Mouse (Mus musculus) lung, postnatal 25 days (tissue): ENCODE results near the gene Syngr3.
"Not testable (repeated sequence)": the region's sequence is repeated elsewhere in the genome, so short reads cannot be mapped to it uniquely, and the experiment has no call there.

Experiments used
- DNase-seq: peaks from one replicate; pipeline ENCODE4 v3.0.0; 2022; ENCODE audit warnings: low spot score

Syngr3 gene

DNA sequence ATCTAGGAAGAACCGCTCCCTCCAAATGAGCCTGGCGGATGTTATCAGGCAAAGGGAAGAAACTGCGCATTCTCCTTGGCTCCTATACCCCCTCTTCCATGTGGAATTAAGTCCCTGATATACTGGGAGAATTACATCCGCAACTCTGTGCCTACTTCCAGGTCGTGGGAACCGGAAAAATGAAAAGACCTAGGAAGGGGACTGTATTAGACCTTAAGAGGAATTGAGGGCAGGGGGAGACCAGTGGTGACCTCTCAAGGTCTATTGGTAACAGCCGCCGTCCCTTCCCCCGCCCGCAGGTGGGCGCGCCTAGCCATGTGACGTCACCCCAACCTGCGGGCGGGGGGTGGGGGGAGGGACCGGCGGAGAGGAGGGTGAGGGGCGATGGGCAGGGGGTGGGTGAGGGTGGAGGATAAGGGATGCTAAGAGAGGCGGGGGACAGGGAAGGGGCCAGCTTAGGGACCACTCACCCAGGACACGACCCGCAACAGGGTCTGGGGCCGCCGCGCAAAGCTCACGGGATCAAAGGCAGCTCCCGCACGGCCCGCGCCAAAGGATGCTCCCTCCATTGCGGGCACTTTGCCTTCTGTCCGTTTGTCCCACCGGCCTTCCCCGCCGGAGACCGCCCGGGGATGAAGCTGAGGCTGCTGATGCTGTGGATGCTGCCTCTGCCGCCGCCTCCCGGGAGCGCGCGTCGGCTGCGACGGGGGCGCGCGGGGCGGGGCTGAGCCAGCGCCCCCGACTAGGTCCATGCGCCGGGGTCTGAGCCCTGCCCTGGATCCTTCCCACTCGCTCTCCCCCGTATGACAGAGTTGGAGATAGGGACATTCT lies at the start of gene Syngr3:
Syngr3 (minus strand) TSS at position 705 of the 831 bp plus-strand sequence.
- no peak for DNase-seq

DNA sequence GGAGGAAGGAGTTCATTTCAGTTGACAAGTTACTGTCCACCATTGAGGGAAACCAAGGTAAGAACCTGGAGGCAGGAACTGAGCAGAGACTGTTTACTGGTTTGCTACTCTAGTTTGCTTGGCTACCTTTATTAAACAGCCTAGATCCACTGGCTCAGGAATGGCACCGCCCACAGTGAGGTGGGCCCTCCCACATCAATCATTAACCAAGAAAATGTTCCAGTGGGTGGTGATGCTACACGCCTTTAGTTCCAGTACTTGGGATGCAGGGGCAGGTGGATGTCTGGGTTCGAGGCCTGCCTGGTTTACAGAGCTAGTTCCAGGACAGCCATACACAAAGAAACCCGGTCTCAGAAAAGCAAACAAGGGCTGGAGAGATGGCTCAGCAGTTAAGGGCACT lies 48.5 kb upstream of the Syngr3 start:
- DNase-seq = no peak

DNA sequence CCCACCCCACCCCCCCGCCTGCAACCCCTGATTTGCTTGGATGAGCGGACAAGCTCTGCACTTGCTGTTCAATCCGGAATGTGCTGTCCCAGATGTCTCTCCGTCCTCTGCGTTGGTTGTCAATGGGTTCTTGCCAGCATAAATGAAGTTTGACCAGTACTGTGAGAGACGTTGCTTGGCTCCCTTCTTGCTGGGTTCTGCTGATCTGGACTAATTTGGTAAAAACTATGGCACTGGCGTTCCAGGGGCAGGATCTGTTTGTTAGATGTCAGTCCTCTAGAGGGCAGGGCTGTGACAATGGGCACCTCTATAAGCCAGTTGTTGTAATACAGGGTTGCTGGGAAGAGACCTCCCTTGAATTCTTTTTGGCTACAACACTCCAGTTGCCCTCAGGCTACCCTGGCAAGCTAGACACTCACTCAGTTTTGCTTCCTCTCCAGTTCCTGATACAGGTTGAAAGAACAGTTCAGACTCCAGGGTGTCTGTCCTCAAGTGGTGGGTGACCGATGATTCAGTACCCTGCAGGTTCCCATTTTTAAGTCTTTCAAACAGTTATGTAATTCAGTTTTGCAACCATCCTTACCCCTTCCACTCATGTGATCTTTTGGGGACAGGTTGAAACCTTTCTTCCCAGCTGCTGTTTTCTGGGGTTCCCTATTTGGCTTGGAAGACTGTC lies 47.5 kb upstream of the Syngr3 start:
- peak; percentile 53 for DNase-seq

DNA sequence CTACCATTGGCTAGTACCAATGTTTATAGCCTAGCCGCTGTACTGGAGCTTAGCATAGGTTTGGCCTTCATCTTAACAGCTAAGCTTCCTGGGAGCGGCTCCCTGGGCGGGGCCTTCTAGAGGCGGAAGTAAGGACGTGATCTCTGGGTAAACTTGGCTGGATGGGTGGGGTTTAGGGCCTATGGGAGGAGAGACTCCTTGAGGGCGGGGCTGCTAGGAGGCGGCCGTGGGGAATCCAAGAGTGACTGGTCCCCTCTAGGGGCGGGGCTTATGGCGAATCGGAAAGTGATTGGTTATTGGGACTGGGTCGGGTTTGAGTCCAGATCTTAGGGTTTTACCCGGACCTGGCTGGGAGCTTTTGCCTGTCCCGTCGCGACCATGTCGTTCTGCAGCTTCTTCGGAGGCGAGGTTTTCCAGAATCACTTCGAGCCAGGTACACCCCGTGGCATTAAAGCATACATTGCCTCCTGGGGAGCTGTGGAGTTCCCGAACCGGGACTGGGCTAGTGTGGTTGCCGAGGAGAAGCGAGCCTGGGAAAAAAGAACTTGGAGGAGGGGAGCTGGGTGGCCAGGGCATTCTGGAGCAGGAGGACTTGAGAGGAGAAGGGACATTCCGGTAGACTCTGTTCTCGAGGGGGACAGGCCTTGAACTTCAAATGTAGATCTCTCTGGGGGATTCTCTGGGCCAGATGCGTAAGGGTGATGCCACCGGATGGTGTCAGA lies 46.7 kb upstream of the Syngr3 start, which contains the start of gene Msrb1:
Msrb1 (plus strand) TSS at position 313 of the 722 bp plus-strand sequence.
- peak; percentile 99 for DNase-seq

DNA sequence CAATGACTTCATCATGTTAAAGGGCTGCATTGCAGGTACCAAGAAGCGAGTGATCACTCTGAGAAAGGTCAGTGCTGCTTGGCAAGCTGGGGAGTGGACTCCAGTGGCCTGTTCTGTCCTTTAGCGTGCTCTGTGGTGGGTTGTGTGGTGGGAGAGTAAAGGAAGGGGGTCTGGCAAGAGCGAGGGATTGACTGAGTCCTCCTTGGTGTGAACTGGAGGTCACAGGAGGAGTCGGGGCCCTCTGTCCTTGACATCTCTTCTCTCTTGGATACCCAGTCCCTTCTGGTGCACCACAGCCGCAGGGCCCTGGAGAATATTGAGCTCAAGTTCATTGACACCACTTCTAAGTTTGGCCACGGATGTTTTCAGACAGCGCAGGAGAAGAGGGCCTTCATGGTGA lies 45.7 kb upstream of the Syngr3 start:
- no peak for DNase-seq

DNA sequence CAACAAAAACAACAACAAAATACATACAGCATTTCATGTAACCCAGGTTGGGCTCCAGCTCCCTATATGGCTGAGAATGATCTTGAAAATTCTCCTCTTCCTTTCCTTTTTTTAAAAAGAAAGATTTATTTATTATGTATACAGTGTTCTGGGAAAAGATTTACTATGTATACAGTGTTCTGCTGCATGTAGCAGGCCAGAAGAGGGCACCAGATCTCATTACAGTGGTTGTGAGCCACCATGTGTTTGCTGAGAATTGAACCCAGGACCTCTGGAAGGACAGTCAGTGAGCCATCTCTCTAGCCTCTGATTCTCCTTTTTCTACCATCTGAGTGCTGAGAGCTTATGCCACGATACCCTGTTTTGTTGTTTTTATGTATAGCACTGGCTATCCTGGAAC lies 44.8 kb upstream of the Syngr3 start:
- no peak for DNase-seq

DNA sequence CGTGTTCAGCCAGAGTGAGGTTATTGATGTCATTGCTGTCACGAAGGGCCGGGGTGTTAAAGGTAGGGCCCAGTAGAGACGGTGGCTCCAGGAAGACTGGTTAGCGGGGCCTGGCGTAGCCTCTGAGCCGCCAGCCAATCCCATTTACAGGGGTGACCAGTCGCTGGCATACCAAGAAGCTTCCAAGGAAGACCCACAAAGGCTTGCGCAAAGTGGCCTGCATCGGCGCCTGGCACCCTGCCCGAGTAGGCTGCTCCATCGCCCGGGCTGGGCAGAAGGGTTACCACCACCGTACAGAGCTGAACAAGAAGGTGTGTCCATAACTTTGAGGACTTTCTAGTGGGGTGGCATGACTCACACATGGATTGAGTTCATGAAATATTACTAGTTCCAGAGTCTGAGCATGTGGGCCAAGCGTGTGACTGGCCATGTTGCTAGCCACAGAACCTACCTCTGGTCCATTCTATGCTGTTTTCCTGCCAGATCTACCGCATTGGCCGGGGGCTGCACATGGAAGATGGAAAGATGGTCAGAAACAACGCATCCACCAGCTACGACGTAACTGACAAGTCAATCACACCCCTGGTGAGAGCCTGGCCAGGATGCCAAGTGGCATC lies 43.8 kb upstream of the Syngr3 start:
- DNase-seq = no peak

DNA sequence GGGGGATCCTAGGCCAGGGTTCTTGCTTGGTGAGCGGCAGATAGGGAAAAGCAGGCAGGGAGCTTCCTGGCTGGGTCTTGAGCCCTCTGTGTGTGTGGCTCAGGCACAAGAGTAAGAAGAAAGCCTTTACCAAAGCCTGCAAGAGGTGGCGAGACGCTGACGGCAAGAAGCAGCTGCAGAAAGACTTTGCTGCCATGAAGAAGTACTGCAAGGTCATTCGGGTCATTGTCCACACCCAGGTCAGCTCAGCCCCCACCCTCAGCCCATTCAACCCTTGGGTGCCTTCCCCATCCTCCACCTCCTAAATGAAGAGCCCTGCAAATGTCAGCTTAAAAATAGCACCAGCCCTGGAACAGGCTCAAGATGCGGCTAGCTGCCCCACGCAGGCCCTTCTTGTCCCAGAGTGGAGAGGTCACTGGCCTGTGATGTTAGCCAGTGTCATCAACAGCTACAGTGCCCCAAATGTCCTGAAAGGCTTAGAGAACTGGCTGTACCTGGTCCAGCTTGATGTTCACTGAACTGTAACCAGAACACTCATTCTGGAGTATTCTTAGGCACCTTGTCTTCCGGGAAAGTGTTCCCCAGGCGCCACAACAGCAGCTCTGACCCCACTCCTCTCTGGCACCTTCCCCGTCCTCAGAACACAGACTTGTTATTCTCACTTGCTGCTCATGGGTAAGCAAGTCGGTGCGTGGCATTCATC lies 42.6 kb upstream of the Syngr3 start:
- no peak for DNase-seq

DNA sequence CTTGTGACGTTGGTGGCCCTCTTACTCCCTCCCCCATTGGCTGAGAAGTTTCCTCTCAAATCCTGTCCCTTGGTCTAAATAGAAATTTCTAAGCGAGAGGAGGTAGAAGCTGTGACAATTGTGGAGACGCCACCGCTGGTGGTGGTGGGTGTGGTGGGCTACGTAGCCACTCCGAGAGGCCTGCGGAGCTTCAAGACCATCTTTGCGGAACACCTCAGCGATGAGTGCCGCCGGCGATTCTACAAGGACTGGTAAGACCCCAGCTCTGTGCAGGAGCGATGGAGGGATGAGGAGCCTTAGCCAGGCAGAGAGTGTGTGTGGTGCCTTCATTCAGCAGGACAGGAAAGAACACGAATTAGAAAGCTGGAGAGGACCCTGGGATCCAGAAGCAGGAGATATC lies 41.0 kb upstream of the Syngr3 start:
- no peak for DNase-seq

DNA sequence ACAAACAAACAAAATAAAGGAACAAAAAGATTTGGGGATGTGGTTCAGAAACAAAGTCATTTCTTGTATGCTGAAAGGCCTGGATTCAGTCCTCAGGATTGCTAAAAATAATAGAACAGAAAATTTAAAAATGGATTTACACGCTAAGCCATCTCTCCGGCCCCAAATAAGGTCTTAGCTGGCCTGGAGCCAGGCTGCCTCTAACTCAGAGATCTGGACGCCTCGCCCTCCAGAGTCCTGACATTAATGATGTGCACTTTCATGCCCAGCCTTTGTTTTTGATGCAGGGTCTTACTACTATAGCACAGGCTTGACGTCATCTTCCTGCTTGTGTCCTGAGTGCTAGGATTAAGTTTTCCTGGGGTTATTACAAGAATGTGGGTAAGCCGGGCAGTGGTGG lies 39.3 kb upstream of the Syngr3 start:
- no peak for DNase-seq

DNA sequence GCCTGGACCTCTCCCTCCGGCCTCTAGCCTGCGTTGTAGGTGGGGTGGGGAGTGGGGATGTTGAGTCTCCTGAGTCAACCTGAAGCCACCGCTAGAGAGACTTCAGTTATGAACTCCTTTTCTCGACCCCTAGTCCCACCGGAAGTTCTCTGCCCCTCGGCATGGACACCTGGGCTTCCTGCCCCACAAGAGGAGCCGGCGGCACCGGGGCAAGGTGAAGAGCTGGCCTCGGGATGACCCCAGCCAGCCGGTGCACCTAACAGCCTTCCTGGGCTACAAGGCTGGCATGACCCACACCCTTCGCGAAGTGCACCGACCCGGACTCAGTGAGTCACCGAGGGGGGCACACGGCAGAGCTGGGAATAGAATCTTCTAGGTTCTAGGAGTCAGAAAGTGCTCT lies 38.4 kb upstream of the Syngr3 start:
- DNase-seq = no peak

DNA sequence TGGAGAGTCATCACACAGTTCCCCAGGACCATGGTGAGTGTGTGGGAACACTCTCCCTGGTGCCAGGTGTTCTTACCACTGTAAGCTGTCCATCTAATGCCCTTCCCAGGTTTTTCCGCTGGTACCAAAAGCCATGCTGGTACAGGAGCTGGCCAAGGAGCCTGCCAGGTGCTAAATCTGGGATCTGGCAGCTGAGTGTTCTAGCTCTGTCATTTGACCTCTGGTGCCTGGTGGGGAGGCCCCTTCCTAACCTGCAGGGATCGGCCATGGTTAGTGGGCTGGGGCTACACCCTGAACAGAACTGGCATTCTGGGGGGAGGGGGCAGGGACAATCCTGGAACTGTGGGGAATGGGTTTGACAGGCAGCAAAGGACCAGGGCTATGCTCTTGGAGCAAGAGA lies 37.9 kb upstream of the Syngr3 start, which contains the start of gene Rpl3l:
Rpl3l (plus strand) TSS at position 203 of the 400 bp plus-strand sequence.
- DNase-seq = no peak

DNA sequence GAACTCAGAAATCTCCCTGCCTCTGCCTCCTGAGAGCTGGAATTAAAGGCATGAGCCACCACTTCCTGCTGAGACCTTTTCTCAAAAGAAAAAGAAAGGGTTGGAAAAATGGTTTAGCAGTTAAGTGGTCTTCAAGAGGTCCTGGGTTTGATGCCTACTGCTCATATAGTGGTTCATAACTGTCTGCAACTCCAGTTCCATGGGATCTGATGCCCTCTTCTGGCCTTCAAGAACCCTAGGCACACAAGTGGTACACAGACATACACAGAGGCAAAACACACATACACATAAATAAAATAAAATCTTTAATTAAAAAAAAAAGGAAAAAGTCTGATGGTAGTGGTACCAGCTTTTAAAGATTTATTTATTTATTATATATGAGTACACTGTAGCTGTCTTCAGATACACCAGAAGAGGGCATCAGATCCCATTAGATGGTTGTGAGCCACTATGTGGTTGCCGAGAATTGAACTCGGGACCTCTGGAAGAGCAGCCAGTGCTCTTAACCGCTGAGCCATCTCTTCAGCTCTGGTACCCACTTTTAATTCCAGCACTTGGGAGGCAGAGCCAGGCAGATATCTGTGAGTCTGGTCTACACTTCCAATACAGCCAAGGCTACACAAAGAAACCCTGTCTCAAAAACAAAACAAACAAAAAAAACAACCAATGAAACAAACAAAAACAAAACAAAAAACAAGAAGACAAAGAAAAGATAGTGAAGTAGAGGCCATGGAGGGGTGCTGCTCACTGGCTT lies 36.1 kb upstream of the Syngr3 start:
- DNase-seq = no peak

DNA sequence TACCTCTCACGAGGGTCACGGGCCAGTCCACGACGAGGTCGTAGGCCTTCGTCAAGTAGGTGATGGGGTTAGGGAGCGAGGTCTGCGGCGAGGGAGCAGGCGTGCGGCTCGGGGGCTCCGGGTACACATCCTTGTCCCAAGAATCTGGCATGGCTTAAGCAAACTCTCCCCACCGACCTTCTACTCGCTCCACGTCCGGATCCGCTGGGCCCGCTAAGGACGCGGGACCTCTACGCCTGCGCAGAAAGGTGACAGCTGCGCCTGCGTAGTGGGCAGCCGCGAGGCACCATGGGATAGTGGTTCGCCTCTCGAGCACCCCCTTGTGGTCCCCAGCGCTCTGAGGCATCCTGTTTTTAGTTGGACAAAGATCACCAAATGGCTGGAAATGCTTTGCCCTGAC lies 34.4 kb upstream of the Syngr3 start, which contains the start of gene Ndufb10:
Ndufb10 (minus strand) TSS at position 295 of the 400 bp plus-strand sequence.
- peak; percentile 95 for DNase-seq

DNA sequence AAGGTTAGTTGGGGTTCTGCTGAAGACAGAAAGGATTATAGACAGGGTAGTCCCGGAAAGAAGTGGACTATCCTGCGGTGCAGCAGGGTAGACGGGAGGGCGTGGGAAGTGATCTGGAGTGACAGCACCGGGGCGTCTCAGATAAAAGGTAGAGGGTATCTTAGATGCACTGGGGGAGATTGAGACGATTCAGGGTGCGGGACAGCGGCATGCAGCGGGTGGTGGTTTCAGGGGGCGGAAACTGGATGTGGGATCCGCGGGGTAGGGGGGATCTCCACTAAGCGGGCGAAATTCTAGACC lies 34.1 kb upstream of the Syngr3 start:
- DNase-seq = no peak

DNA sequence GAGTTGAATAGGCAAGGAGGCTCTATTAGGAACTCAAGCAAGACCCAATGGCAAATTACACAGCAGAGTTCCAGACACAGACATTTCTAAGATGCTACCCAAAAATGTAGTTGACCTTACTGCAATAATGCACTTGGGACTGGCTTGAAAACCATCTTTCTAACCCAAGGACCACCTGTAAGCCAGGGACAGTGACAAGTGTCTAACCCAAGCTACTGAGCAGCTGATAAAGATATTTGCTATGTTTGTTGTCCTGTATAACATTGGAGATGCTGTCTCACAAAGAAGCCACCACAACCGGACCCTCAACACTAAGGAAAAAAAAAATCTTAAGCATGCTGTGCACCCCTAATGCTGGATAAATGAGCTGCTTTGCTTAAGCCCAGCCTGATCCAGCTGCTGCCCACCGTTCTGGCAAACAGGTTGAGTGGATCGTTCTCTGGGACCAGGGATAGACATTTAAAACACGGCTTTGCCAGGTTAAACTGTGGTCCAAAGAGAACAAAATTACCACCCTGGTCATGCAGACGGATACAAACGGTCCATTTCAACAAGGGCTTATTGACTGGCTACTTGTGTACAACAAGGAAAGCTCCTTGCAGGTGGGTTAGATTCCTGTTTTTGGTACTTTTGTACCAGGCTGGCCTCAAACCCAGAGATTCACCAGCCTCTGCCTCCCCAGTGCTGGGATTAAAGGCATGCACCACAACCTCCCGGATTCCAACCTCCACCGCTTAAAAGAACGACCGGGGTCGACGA lies 33.5 kb upstream of the Syngr3 start:
- DNase-seq = no peak

DNA sequence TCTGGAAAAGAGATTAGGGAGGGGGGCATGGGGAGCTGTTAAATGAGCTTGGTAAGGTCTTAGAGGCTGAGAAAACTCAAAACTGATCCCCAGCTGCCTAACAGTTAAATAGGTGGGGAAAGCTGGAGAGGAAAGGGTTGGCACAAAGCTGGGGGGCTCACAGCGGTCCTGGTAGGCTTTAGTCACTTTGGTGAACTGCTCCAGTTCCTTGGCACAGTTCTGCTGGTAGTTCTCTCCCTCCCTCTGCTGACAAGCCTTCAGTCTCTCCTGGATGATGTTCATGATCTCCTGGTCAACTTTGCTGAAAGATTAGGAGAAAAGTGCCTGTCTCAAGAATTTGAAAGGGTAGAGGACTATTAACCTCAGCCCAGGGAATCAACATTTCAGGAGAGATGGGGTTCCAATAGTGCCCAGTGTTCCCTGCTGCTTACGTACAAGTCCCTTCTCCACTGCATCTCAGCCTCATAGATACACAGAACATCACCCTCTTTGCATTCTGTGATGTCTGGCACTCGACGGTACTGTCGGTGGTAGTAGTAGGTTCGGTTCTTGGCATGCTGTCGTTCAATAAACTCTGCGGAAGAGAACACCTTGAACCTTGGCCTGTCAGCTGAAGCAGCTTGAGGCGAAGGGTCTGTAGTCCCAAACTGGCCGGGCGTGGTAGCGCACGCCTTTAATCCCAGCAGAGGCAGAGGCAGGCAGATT lies 32.6 kb upstream of the Syngr3 start:
- DNase-seq = no peak

DNA sequence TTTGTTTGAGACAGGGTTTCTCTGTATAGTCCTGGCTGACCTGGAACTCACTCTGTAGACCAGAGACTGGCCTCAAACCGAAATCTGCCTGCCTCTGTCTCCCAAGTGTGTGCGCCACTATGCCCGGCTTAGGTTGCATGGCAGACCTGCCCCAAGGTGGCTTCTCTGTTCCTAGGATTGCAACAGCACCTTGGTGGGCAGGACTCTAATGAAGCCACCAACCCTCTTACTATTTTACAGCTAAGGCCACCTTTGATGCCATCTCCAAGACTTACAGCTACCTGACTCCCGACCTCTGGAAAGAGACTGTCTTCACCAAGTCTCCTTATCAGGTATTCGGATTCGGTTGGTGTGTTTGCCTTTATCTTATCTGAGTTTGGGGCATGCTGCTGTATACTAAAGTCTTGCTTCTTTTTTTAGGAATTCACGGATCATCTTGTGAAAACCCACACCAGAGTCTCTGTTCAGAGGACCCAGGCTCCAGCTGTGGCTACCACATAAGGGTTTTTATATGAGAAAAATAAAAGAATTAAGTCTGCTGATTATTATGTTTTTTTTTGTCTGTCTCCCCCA lies 31.7 kb upstream of the Syngr3 start:
- DNase-seq = not testable (repeated sequence)

DNA sequence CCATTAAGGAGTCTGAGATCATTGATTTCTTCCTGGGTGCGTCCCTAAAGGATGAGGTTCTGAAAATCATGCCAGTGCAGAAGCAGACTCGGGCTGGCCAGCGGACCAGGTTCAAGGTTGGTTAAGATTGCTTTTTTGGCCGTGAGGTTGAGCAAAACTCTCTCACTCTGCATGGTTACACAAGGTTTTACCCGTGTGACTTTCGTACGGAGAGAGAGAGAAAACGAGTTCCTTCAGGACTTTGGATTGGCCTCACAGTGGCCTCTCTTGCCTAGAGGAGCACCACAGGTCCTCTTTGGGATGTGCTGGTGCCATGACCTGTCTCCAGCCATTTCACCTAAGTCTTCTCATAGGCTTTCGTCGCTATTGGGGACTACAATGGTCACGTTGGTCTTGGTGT lies 30.9 kb upstream of the Syngr3 start:
- DNase-seq = not testable (repeated sequence)
